Mouse (Mus musculus) forebrain, embryonic 12.5 days (tissue): ENCODE measurements around the gene Phc2. TPM values are rescaled to one million over a fixed set of nuclear protein-coding genes. Genes with fewer than 3 reads are reported as not detected.

ENCODE experiments used
- ATAC-seq: fragments of 200-750 bp; cut with Nextera tagmentation; 2 replicates; pipeline ENCODE4 v1.8.0; 2017; ENCODE audit warnings: moderate TSS enrichment; ENCODE audit not compliant: low FRiP score
- H3K27ac ChIP-seq: fragments of 300-500 bp; sonication (generic); 2 replicates; pipeline ENCODE4 v1.5.1; 2016; ENCODE audit warnings: mild to moderate bottlenecking
- H3K27me3 ChIP-seq: fragments of 300-500 bp; sonication (generic); 2 replicates; pipeline ENCODE4 v1.6.1; 2016; ENCODE audit warnings: mild to moderate bottlenecking
- H3K36me3 ChIP-seq: fragments of 300-500 bp; sonication (generic); replicated peaks from 2 replicates; pipeline ENCODE4 v1.6.1; 2016; ENCODE audit warnings: mild to moderate bottlenecking
- H3K4me1 ChIP-seq: fragments of 300-500 bp; sonication (generic); 2 replicates; pipeline ENCODE4 v1.6.1; 2016
- H3K4me2 ChIP-seq: fragments of 300-500 bp; sonication (generic); 2 replicates; pipeline ENCODE4 v1.6.1; 2016; ENCODE audit warnings: mild to moderate bottlenecking, moderate library complexity
- H3K4me3 ChIP-seq: fragments of 300-500 bp; sonication (generic); replicated peaks from 2 replicates; pipeline ENCODE4 v1.5.1; 2016; ENCODE audit warnings: mild to moderate bottlenecking
- H3K9ac ChIP-seq: fragments of 300-500 bp; sonication (generic); 2 replicates; pipeline ENCODE4 v1.6.1; 2016; ENCODE audit warnings: mild to moderate bottlenecking
- H3K9me3 ChIP-seq: fragments of 300-500 bp; sonication (generic); 2 replicates; pipeline ENCODE4 v1.6.1; 2016
- WGBS: fragments of 180-500 bp; shearing (Covaris S2); methylation state at CpG from one replicate; pipeline ENCODE4 v1.1.7; 2016; 5-methylcytosine and 5-hydroxymethylcytosine counted together
- polyA plus RNA-seq: library from polyadenylated mRNA; unstranded; fragments of >200 nt; fragmentation: Nextera tagmentation; extraction: Ambion mirVana; gene quantifications from 2 replicates; pipeline ENCODE4 v1.2.1, GENCODE M21; 2016

Gene Phc2
- polyA plus RNA-seq, 1 experiment from 2014 or later, result 148 TPM

- 96% methylated on average over 11 of the region's 11 CpGs for WGBS
- Histone ChIP-seq H3K4me1 (peaks cover 8% of the 10 kb centered on the region), H3K27me3 (no peaks in the 10 kb centered on the region), H3K4me3 (no peak overlapping the region), H3K9ac (no peak overlapping the region), H3K4me2 (no peak overlapping the region), H3K9me3 (no peaks in the 10 kb centered on the region), H3K27ac (no peak overlapping the region), H3K36me3 (peaks cover 78% of the 10 kb centered on the region)
- ATAC-seq, result no peak
Measured at GRCm38 (mm10) chr4:128785921-128786654, 131.6 kb downstream of the Phc2 start.

- H3K4me3 ChIP-seq, result no peak overlapping the region
- no peak overlapping the region for H3K4me2 ChIP-seq
- peaks cover 10% of the 10 kb centered on the region for H3K4me1 ChIP-seq
- no peak for ATAC-seq
- H3K9ac ChIP-seq, result no peak overlapping the region
- no peak overlapping the region for H3K27ac ChIP-seq
- WGBS, result 80% methylated on average over 24 of the region's 24 CpGs
- H3K36me3 ChIP-seq, result peaks cover 69% of the 10 kb centered on the region
- no peaks in the 10 kb centered on the region for H3K9me3 ChIP-seq
- no peaks in the 10 kb centered on the region for H3K27me3 ChIP-seq
Measured at GRCm38 (mm10) chr4:128787023-128787939, 132.8 kb downstream of the Phc2 start.

- Histone ChIP-seq H3K27ac (peak overlapping the region; percentile 19; the same call in 1 of the 2 replicates), H3K9ac (no peak overlapping the region), H3K27me3 (no peaks in the 10 kb centered on the region), H3K36me3 (peaks cover 68% of the 10 kb centered on the region), H3K9me3 (no peaks in the 10 kb centered on the region), H3K4me2 (no peak overlapping the region), H3K4me3 (no peak overlapping the region), H3K4me1 (peaks cover 10% of the 10 kb centered on the region)
- WGBS, result over 99% methylated on average over 4 of the region's 4 CpGs
- no peak for ATAC-seq
Measured at GRCm38 (mm10) chr4:128788108-128788507, 133.6 kb downstream of the Phc2 start.

GRCm38 (mm10) chr4:128789646-128790045, 135.1 kb downstream of the Phc2 start:
- Histone ChIP-seq H3K9me3 (no peaks in the 10 kb centered on the region), H3K4me1 (peaks cover 10% of the 10 kb centered on the region), H3K4me2 (no peak overlapping the region), H3K9ac (peak overlapping the region; percentile 17; the same call in 1 of the 2 replicates), H3K27me3 (no peaks in the 10 kb centered on the region), H3K36me3 (peaks cover 68% of the 10 kb centered on the region), H3K4me3 (no peak overlapping the region), H3K27ac (0 out of 2 replicates have a peak overlapping the region, but pooled peaks have one; percentile 8)
- no peak for ATAC-seq
- 48% methylated on average over 18 of the region's 18 CpGs for WGBS

GRCm38 (mm10) chr4:128793710-128794109, 139.2 kb downstream of the Phc2 start:
- Histone ChIP-seq H3K27ac (no peak overlapping the region), H3K4me1 (peaks cover 46% of the 10 kb centered on the region), H3K27me3 (no peaks in the 10 kb centered on the region), H3K9me3 (no peaks in the 10 kb centered on the region), H3K36me3 (peaks cover 35% of the 10 kb centered on the region), H3K9ac (no peak overlapping the region), H3K4me3 (no peak overlapping the region), H3K4me2 (no peak overlapping the region)
- ATAC-seq, result no peak
- WGBS, result 68% methylated on average over 1 of the region's 1 CpGs

GRCm38 (mm10) chr4:128794198-128794597, 139.7 kb downstream of the Phc2 start:
- Histone ChIP-seq H3K4me1 (peaks cover 51% of the 10 kb centered on the region), H3K36me3 (peaks cover 34% of the 10 kb centered on the region)
- ATAC-seq, result no peak

GRCm38 (mm10) chr4:128795596-128795995, 141.1 kb downstream of the Phc2 start:
- Histone ChIP-seq H3K9me3 (no peaks in the 10 kb centered on the region), H3K27me3 (no peaks in the 10 kb centered on the region), H3K36me3 (peaks cover 25% of the 10 kb centered on the region), H3K4me1 (peaks cover 56% of the 10 kb centered on the region), H3K4me2 (peak overlapping the region; percentile 30), H3K4me3 (no peak overlapping the region), H3K27ac (peak overlapping the region; percentile 70; the same call in 1 of the 2 replicates), H3K9ac (no peak overlapping the region)
- peak; percentile 80 for ATAC-seq
- WGBS, result 3% methylated on average over 9 of the region's 9 CpGs

More at GRCm38 (mm10) chr4:128794198-128794597, 139.7 kb downstream of the Phc2 start:
- Histone ChIP-seq H3K27me3 (no peaks in the 10 kb centered on the region), H3K9ac (no peak overlapping the region), H3K4me2 (no peak overlapping the region), H3K9me3 (no peaks in the 10 kb centered on the region), H3K27ac (no peak overlapping the region), H3K4me3 (no peak overlapping the region)
- 93% methylated on average over 8 of the region's 8 CpGs for WGBS

- peaks cover 31% of the 10 kb centered on the region for H3K36me3 ChIP-seq
- H3K9me3 ChIP-seq, result no peaks in the 10 kb centered on the region
- peaks cover 61% of the 10 kb centered on the region for H3K4me1 ChIP-seq
- H3K4me2 ChIP-seq, result no peak overlapping the region
- no peaks in the 10 kb centered on the region for H3K27me3 ChIP-seq
- 78% methylated on average over 8 of the region's 8 CpGs for WGBS
- H3K9ac ChIP-seq, result no peak overlapping the region
- H3K4me3 ChIP-seq, result no peak overlapping the region
- ATAC-seq, result no peak
- 0 out of 2 replicates have a peak overlapping the region, but pooled peaks have one; percentile 70 for H3K27ac ChIP-seq
Measured at GRCm38 (mm10) chr4:128796788-128797187, 142.3 kb downstream of the Phc2 start.

- Histone ChIP-seq H3K9me3 (no peaks in the 10 kb centered on the region), H3K4me2 (no peak overlapping the region), H3K4me3 (no peak overlapping the region), H3K4me1 (peaks cover 75% of the 10 kb centered on the region), H3K27ac (no peak overlapping the region), H3K9ac (no peak overlapping the region), H3K36me3 (peaks cover 6% of the 10 kb centered on the region; the same call in 1 of the 2 replicates), H3K27me3 (no peaks in the 10 kb centered on the region)
- no peak for ATAC-seq
- WGBS, result 80% methylated on average over 9 of the region's 9 CpGs
Measured at GRCm38 (mm10) chr4:128801675-128802465, 147.4 kb downstream of the Phc2 start.
